Mouse (Mus musculus): ENCODE measurements around the gene Gm9857. TPM values are rescaled to one million over a fixed set of nuclear protein-coding genes. Genes with fewer than 3 reads are reported as not detected.

The Gm9857 gene
- polyA plus RNA-seq, 1 experiment, result 0.88 TPM

DNA sequence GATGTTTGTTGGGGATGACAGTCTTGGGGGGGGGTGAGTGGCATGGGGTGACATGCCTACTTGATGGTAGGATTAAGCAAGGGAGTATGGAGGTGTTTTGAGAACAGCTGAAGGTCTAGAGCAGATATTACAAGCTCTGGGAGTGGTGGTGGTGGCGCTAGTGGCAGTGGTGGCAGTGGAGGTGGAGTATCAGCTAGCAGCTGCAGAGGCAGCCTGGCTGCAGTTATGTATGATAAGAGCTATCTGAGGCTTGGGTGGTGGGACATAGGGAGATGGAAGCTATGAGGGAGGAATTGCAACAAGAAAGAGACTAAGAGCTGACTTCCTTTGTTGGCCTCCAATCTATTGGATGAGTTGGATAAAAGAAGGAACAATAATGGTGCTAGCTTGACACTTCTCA lies 18.4 kb downstream of the Gm9857 start:
- no peak for TF ChIP-seq POLR2A (IDR thresholded peaks at IDR 0.05; ENCODE audit: borderline replicate concordance, insufficient read depth, low read length)
- TF ChIP-seq CTCF (IDR thresholded peaks at IDR 0.05; ENCODE audit: borderline replicate concordance, insufficient read depth, low read depth, low read length), result no peak
- H3K4me3 ChIP-seq (replicated peaks; ENCODE audit: insufficient read depth, low read depth, low read length), result no peak overlapping the region
- no peak for DNase-seq
- peaks cover 9% of the 10 kb centered on the region; the same call in 1 of the 2 replicates for H3K4me1 ChIP-seq (ENCODE audit: control insufficient read depth, insufficient read depth, low read length)
- 97% methylated on average over 1 of the region's 1 CpGs for WGBS
- H3K27ac ChIP-seq (ENCODE audit: insufficient read depth, low read length), result no peak overlapping the region
- no peaks in the 10 kb centered on the region for H3K27me3 ChIP-seq (ENCODE audit: control insufficient read depth, insufficient read depth, low read length)

DNA sequence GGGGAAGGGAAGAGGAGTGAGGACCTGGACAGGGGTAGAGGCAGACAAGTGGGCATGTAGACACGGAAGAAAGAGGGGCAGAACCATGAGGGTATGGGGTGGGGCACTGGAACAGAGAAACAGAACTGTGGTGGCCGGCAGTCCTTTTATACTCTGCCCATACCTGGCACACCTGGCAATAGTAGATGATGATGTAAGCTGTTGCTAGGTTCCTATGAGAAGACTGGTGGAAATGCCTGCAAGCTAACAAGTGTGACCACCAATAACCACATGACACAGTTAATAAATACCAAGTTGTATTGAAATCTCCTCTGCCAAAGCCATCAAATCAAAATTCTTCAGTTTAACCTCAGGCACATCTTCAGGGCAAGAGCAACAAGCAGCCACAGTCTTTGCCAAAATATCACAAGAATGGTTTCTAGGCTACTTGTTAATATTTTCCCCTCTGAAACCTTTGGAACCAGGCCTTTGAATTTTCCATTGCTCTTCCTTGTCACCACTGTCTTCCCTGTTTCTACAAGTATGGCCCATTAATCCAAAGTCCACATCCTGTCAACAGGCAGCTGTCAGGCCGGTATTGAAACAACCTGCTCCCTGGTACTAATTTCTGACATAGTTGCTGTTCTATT lies 19.7 kb downstream of the Gm9857 start:
- Histone ChIP-seq H3K4me1 (ENCODE audit: control insufficient read depth, insufficient read depth, low read length) (peaks cover 16% of the 10 kb centered on the region), H3K27ac (ENCODE audit: insufficient read depth, low read length) (no peak overlapping the region), H3K4me3 (replicated peaks; ENCODE audit: insufficient read depth, low read depth, low read length) (no peak overlapping the region), H3K27me3 (ENCODE audit: control insufficient read depth, insufficient read depth, low read length) (no peaks in the 10 kb centered on the region)
- WGBS, result 92% methylated on average over 3 of the region's 3 CpGs
- no peak for TF ChIP-seq POLR2A (IDR thresholded peaks at IDR 0.05; ENCODE audit: borderline replicate concordance, insufficient read depth, low read length)
- TF ChIP-seq CTCF (IDR thresholded peaks at IDR 0.05; ENCODE audit: borderline replicate concordance, insufficient read depth, low read depth, low read length), result no peak
- DNase-seq, result no peak

DNA sequence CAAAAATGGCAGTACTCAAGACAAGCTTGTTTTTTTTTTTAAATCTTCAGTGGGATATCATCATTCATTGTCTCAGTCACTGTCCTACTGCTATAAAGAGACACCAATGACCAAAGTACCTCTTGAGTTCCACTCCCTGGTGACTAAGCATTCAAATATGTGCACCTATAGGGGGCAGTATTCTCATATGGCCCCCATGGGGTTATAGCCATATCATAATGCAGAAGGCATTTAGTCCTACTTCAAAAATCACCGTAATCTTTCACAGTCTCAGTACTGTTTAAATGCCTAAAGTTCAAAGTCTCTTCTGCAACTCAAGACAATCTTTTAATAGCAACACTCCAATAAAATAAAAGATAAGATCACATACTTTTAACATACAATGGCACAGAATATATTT lies 21.4 kb downstream of the Gm9857 start:
- Histone ChIP-seq H3K27me3 (ENCODE audit: control insufficient read depth, insufficient read depth, low read length) (no peaks in the 10 kb centered on the region), H3K4me3 (replicated peaks; ENCODE audit: insufficient read depth, low read depth, low read length) (no peak overlapping the region), H3K4me1 (ENCODE audit: control insufficient read depth, insufficient read depth, low read length) (peaks cover 16% of the 10 kb centered on the region), H3K27ac (ENCODE audit: insufficient read depth, low read length) (no peak overlapping the region)
- TF ChIP-seq CTCF (IDR thresholded peaks at IDR 0.05; ENCODE audit: borderline replicate concordance, insufficient read depth, low read depth, low read length) (no peak), POLR2A (IDR thresholded peaks at IDR 0.05; ENCODE audit: borderline replicate concordance, insufficient read depth, low read length) (no peak)
- DNase-seq, result no peak
- WGBS, result 98% methylated on average over 1 of the region's 1 CpGs

- peak overlapping the region; percentile 51 for H3K27ac ChIP-seq (ENCODE audit: insufficient read depth, low read length)
- no peaks in the 10 kb centered on the region for H3K27me3 ChIP-seq (ENCODE audit: control insufficient read depth, insufficient read depth, low read length)
- no peak for TF ChIP-seq CTCF (IDR thresholded peaks at IDR 0.05; ENCODE audit: borderline replicate concordance, insufficient read depth, low read depth, low read length)
- TF ChIP-seq POLR2A (IDR thresholded peaks at IDR 0.05; ENCODE audit: borderline replicate concordance, insufficient read depth, low read length), result no peak
- no peak overlapping the region for H3K4me3 ChIP-seq (replicated peaks; ENCODE audit: insufficient read depth, low read depth, low read length)
- DNase-seq, result no peak
- WGBS, result 70% methylated on average over 3 of the region's 3 CpGs
- peaks cover 16% of the 10 kb centered on the region for H3K4me1 ChIP-seq (ENCODE audit: control insufficient read depth, insufficient read depth, low read length)
These were observed 22.3 kb downstream of the Gm9857 start for GRCm38 (mm10) chr3:108917986-108918385.

GRCm38 (mm10) chr3:108916857-108917256 lies 23.4 kb downstream of the Gm9857 start:
- peak overlapping the region; percentile 98 for H3K27ac ChIP-seq (ENCODE audit: insufficient read depth, low read length)
- H3K4me1 ChIP-seq (ENCODE audit: control insufficient read depth, insufficient read depth, low read length), result peaks cover 16% of the 10 kb centered on the region
- TF ChIP-seq CTCF (IDR thresholded peaks at IDR 0.05; ENCODE audit: borderline replicate concordance, insufficient read depth, low read depth, low read length), result no peak
- no peak for TF ChIP-seq POLR2A (IDR thresholded peaks at IDR 0.05; ENCODE audit: borderline replicate concordance, insufficient read depth, low read length)
- WGBS, result 25% methylated on average over 4 of the region's 4 CpGs
- H3K4me3 ChIP-seq (replicated peaks; ENCODE audit: insufficient read depth, low read depth, low read length), result no peak overlapping the region
- no peaks in the 10 kb centered on the region for H3K27me3 ChIP-seq (ENCODE audit: control insufficient read depth, insufficient read depth, low read length)
- DNase-seq, result peak; percentile 21 to 26

DNA sequence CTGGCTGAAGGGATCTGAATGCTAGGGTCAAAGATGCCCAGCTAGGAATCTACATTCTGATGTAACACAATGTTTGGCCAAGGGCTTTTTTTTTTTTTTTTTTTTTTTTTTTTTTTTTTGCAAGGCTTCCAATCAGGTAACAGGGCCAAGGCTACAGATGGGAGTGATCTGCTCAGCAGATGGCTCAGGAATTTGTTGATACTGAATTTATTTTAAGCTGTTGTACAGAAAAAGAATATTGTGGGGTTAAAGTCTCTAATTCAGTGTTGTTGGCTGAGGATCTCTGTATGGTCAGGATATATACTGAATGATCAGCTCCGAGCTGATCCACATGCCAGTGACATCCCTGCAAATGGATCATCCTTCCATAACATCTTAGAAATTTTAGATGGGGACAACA lies 24.2 kb downstream of the Gm9857 start:
- H3K27me3 ChIP-seq (ENCODE audit: control insufficient read depth, insufficient read depth, low read length), result no peaks in the 10 kb centered on the region
- DNase-seq, result peak; percentile 77 to 89
- WGBS, result 19% methylated on average over 1 of the region's 1 CpGs
- peak overlapping the region; percentile 98 for H3K27ac ChIP-seq (ENCODE audit: insufficient read depth, low read length)
- TF ChIP-seq CTCF (IDR thresholded peaks at IDR 0.05; ENCODE audit: borderline replicate concordance, insufficient read depth, low read depth, low read length) (no peak), POLR2A (IDR thresholded peaks at IDR 0.05; ENCODE audit: borderline replicate concordance, insufficient read depth, low read length) (no peak; the same call in 1 of the 2 replicates)
- no peak overlapping the region for H3K4me3 ChIP-seq (replicated peaks; ENCODE audit: insufficient read depth, low read depth, low read length)
- H3K4me1 ChIP-seq (ENCODE audit: control insufficient read depth, insufficient read depth, low read length), result peaks cover 16% of the 10 kb centered on the region

DNA sequence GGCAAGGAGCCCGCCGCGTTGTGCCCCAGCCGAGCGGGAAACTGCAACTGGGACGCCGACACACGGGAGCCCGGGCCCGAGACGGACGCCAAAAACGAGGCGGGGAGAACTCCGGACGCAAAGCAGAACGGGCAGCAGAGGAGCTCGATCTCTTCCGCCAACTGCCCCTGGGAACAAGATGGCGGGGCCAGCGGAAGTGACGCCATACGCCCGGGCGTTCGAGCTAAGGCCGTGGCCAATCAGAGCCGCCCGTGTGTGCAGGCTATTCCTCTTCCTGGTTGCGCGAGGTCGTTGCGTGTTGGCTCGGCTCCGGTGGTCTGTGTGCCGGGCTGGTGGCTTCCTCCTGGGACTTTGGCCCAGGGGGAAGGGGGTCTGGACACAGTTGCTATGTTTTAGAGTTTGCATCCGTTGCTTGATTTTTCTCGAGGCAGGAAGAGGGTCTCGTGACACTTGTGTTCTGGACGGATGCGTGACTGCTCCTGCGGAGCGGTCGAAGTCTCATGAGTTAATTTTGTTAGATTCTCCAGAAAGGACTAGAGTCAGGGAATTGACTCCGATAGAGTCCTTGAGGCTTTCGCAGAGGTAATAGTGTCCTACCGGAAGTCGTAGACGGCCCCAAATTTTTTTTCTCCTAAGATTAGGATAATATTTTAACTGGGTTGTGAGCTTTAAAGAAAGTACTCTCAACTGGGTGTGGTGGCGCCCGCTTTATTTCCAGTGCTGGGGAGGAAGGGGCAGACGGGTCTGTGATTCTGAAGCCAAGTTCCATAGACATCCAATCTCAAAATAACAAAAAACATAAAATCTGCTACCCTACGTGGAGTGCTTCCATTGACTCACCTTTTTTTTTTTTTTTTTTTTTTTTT lies 28.5 kb downstream of the Gm9857 start, which contains the start of gene Prpf38b:
Gene Prpf38b, minus strand, starts transcription at position 180 of the 866 bp plus-strand sequence.
- under 1% methylated on average over 53 of the region's 53 CpGs for WGBS
- Histone ChIP-seq H3K27me3 (ENCODE audit: control insufficient read depth, insufficient read depth, low read length) (no peaks in the 10 kb centered on the region), H3K4me3 (replicated peaks; ENCODE audit: insufficient read depth, low read depth, low read length) (peak within 1 kb of the TSS; percentile 84), H3K4me1 (ENCODE audit: control insufficient read depth, insufficient read depth, low read length) (peaks cover 7% of the 10 kb centered on the region), H3K27ac (ENCODE audit: insufficient read depth, low read length) (peak within 1 kb of the TSS; percentile 92)
- TF ChIP-seq CTCF (IDR thresholded peaks at IDR 0.05; ENCODE audit: borderline replicate concordance, insufficient read depth, low read depth, low read length) (no peak), POLR2A (IDR thresholded peaks at IDR 0.05; ENCODE audit: borderline replicate concordance, insufficient read depth, low read length) (peak; percentile 91)
- DNase-seq, result peak; percentile 95 to 96

All from cerebellum, adult 2 months (tissue).